ENCODE assay signal across 11 mouse cellular contexts in genomic region chr11:103760891-103761290, GRCm38 (mm10). TPM values are rescaled to one million over a fixed set of nuclear protein-coding genes. Genes with fewer than 3 reads are reported as not detected.
"Had no signal": no experiment of that assay in that cellular context is flagged by ENCODE, and none has a peak within 500 bp of the region (broad histone marks: within the 10 kb centered on the region; RNA-seq: fewer than 3 reads in every experiment).

No protein-coding gene starts in this region.

RNA-seq across cellular contexts. Expression of gene Wnt9b, which starts 11.3 kb away (rescaled TPM):
- total RNA-seq: megakaryocyte progenitor cell, adult 5-6 weeks; megakaryocyte-erythroid progenitor cell, adult 5-6 weeks; monocyte, adult 5-6 weeks; neutrophil, adult 5-6 weeks had no signal
- polyA plus RNA-seq: lung, embryonic 16.5 days; myocyte; neural tube, embryonic 13.5 days had no signal

RNA-seq across cellular contexts. Expression of gene Wnt3, which starts 13.1 kb away (rescaled TPM):
- total RNA-seq: liver, adult 2 months; megakaryocyte progenitor cell, adult 5-6 weeks; megakaryocyte-erythroid progenitor cell, adult 5-6 weeks; monocyte, adult 5-6 weeks; neutrophil, adult 5-6 weeks had no signal
- polyA plus RNA-seq: kidney, adult 2 months; kidney, embryonic 14.5 days; liver, adult 2 months; urinary bladder, adult 2 months had no signal
